Mouse (Mus musculus): ENCODE data around the gene Map3k11. TPM values are rescaled to one million over a fixed set of nuclear protein-coding genes. Genes with fewer than 3 reads are reported as not detected.

Map3k11 gene
- 13.8 and 15.9 TPM in 2 replicates for polyA plus RNA-seq (2015; fragmentation: Nextera tagmentation; extraction: Ambion mirVana)

DNA sequence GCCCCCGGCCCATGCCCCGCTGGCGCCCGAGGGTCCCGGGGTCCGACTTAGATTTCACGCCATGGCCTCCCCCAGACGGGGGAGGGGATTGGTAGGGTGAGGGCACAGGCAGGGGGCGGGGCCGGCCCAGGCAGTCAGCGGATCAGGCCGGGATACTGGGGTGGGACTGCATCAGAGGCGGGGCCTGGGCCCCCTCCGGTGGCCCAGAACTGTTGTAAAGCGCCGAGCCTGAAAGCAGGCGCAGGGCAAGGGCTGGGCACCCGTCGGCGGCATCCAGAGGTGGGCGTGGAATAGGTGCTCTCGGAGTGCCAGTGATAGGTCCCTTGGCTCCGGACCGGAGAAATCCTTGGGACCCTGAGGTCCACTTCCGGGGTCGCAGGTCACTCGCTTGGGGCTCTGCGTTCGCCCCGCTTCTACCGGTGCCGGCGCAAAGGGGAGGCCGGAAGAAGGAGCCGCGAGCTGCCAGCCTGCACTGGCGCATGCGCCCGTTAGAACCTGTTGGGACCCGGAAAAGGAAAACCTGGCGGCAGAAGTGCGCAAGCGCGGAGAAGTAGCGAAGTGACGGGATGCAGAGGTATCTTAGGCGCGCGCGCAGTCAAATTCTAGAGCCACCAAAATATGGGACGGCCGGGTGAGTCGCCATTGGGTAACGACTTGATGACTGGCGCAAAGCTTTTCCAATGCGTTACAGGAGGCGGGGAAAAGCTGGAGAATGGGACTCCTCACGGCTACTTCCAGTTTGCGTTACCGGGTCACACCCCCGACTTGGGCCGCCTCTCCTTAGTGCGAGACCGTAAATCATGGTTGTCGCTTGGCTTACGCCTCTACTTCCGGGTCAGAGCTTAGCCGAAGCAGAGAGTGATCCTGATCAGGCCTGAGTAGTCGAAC lies at the start of gene Map3k11, which contains the start of gene Pcnx3:
Gene Map3k11 (plus strand): TSS at position 543 of the 888 bp plus-strand sequence.
Gene Pcnx3 (minus strand): TSS at position 709 of the 888 bp plus-strand sequence.
- Histone ChIP-seq H3K4me3 (replicated peaks) (peak within 1 kb of the TSS; percentile 79), H3K9me3 (replicated peaks) (no peaks in the 10 kb centered on the region), H3K27me3 (no peaks in the 10 kb centered on the region), H3K4me2 (peak within 1 kb of the TSS; percentile 99), H3K9ac (peak within 1 kb of the TSS; percentile 94), H3K36me3 (peaks cover 66% of the 10 kb centered on the region), H3K27ac (peak within 1 kb of the TSS; percentile 93), H3K4me1 (replicated peaks) (peaks cover 70% of the 10 kb centered on the region)
- ATAC-seq (ENCODE audit: low read depth) (peak; percentile 79), DNase-seq (peak; percentile 95)
- under 1% methylated on average over 69 of the region's 69 CpGs for WGBS (ENCODE audit: insufficient replicate concordance)

DNA sequence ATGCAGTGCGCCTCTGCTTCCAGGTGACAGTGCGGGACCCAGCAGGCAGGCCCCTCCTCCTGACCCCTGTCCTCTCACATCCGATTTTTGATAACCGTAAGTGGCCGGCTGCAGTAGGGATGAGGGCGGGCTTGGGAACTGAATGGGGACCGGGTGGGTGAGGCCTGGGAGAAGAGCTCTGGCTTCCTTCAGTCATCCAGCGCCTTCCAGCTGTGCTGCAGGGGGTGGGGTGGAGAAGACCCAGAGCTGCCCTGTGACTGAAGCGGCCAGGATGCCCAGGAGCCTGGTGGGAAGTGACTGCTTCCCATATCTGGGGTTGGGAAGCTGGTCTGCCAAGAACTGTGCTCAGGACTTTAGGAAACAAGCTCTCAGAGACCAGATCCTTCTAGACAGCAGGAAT lies 48.2 kb upstream of the Map3k11 start:
- H3K4me3 ChIP-seq (replicated peaks): no peak overlapping the region

DNA sequence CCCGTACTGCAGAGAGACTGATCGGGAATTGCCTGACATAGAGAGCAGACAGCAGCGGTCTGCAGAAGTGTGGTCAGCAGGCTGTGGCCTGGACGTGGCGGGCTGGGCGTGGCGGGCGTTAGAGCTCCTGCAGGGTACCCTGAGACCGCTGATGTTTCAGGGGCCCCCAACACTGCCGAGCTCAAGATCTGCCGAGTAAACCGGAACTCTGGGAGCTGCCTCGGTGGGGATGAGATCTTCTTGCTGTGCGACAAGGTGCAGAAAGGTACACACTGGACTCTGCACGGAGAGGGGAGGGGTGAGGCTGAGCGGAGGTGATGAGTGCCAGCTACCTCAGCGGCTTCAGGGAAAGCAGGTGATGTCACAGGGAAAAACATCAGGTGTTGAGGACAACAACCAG lies 47.5 kb upstream of the Map3k11 start:
- Histone ChIP-seq H3K9ac (no peak overlapping the region), H3K27ac (peak overlapping the region; percentile 19), H3K4me3 (replicated peaks) (no peak overlapping the region), H3K4me2 (no peak overlapping the region), H3K27me3 (no peaks in the 10 kb centered on the region), H3K36me3 (peaks cover 69% of the 10 kb centered on the region), H3K9me3 (replicated peaks) (no peaks in the 10 kb centered on the region), H3K4me1 (replicated peaks) (peaks cover 47% of the 10 kb centered on the region)
- DNase-seq: no peak
- no peak for ATAC-seq (ENCODE audit: low read depth)
- WGBS (ENCODE audit: insufficient replicate concordance): 89% methylated on average over 17 of the region's 17 CpGs

More for the DNA sequence above, 48.2 kb upstream of the Map3k11 start:
- Histone ChIP-seq H3K27ac (peak overlapping the region; percentile 87), H3K9ac (no peak overlapping the region), H3K9me3 (replicated peaks) (no peaks in the 10 kb centered on the region), H3K4me1 (replicated peaks) (peaks cover 53% of the 10 kb centered on the region), H3K36me3 (peaks cover 62% of the 10 kb centered on the region), H3K27me3 (no peaks in the 10 kb centered on the region), H3K4me2 (no peak overlapping the region)
- WGBS (ENCODE audit: insufficient replicate concordance): 81% methylated on average over 9 of the region's 9 CpGs
- ATAC-seq (ENCODE audit: low read depth): no peak
- DNase-seq: no peak

DNA sequence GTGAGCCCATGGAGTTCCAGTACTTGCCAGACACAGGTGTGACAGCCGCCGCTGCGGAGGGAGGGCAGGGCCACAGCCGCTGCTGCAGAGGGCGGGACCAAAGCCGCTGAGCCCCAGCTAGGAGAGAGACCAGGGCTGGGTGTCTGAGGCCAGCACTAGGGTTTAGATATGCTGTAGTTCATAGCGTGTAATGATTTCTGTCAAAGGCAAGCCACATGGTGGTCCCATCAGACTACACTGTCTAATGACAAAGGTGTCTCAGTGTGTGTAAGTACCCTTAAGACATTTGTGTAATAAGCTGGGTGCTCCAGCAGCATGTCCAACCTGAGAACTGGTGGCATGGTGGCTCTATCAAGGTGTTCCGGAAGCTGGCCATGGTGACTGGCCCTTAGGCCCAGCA lies 46.9 kb upstream of the Map3k11 start:
- Histone ChIP-seq H3K9me3 (replicated peaks) (no peaks in the 10 kb centered on the region), H3K9ac (no peak overlapping the region), H3K27ac (no peak overlapping the region), H3K4me3 (replicated peaks) (no peak overlapping the region), H3K4me2 (no peak overlapping the region), H3K4me1 (replicated peaks) (peaks cover 40% of the 10 kb centered on the region), H3K36me3 (peaks cover 75% of the 10 kb centered on the region), H3K27me3 (no peaks in the 10 kb centered on the region)
- ATAC-seq (ENCODE audit: low read depth) (no peak), DNase-seq (no peak)
- WGBS (ENCODE audit: insufficient replicate concordance): 85% methylated on average over 8 of the region's 8 CpGs

DNA sequence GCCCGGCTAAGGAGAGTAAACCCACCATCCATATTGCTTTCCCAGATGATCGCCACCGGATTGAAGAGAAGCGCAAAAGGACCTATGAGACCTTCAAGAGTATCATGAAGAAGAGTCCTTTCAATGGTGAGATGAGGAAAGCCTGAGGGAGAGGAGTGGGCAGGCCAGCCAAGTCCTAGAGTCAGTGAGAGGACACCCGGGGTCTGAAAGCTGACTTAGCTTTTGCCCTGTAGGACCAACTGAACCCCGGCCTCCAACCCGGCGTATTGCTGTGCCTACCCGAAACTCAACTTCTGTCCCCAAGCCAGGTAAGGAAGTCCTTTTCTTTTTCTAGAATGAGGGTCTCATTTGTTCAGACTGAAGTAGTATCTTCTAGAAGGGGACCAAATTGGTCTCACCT lies 43.3 kb upstream of the Map3k11 start:
- no peak overlapping the region for H3K9ac ChIP-seq
- ATAC-seq (ENCODE audit: low read depth): no peak
- 90% methylated on average over 9 of the region's 9 CpGs for WGBS (ENCODE audit: insufficient replicate concordance)

DNA sequence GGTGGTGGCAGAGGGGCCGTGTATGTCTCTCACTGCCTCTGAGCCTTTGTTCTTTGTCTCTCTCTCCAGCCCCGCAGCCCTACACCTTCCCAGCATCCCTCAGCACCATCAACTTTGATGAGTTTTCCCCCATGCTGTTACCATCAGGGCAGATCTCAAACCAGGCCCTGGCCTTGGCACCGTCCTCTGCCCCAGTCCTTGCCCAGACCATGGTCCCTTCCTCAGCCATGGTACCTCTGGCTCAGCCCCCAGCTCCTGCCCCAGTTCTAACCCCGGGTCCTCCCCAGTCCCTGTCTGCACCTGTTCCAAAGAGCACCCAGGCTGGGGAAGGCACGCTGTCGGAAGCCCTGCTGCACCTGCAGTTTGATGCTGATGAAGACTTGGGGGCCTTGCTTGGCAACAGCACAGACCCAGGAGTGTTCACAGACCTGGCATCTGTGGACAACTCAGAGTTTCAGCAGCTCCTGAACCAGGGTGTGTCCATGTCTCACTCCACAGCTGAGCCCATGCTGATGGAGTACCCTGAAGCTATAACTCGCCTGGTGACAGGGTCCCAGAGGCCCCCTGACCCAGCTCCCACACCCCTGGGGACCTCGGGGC lies 41.7 kb upstream of the Map3k11 start:
- Histone ChIP-seq H3K9me3 (replicated peaks) (no peaks in the 10 kb centered on the region), H3K27me3 (no peaks in the 10 kb centered on the region), H3K4me2 (no peak overlapping the region), H3K27ac (no peak overlapping the region), H3K9ac (no peak overlapping the region), H3K4me3 (replicated peaks) (no peak overlapping the region), H3K4me1 (replicated peaks) (peaks cover 36% of the 10 kb centered on the region), H3K36me3 (peaks cover 78% of the 10 kb centered on the region)
- DNase-seq: no peak
- no peak for ATAC-seq (ENCODE audit: low read depth)
- WGBS (ENCODE audit: insufficient replicate concordance): 81% methylated on average over 8 of the region's 8 CpGs

More for the DNA sequence above, 43.3 kb upstream of the Map3k11 start:
- Histone ChIP-seq H3K27ac (no peak overlapping the region), H3K4me2 (no peak overlapping the region), H3K36me3 (peaks cover 78% of the 10 kb centered on the region), H3K27me3 (no peaks in the 10 kb centered on the region), H3K9me3 (replicated peaks) (no peaks in the 10 kb centered on the region), H3K4me3 (replicated peaks) (no peak overlapping the region), H3K4me1 (replicated peaks) (peaks cover 36% of the 10 kb centered on the region)
- no peak for DNase-seq

DNA sequence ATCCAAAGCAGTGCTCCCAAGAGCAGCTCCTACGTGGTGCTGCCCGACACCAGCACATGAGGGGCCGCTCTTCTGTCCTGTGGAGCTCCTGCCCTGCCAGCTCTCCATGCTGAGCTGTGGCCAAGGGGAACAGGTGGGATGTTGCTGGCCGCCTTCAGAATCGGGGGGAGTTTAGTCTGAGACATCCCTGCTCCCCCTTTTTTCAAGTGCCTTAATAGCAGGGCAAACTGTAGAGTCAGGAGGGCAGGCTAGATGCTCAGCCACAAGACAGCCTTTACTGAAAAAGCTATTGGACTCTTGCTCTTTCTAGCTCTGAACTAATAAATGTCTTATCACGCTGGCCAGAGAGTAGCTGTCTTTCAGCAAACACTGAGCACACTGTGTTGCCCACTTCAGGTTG lies 40.8 kb upstream of the Map3k11 start:
- Histone ChIP-seq H3K4me2 (no peak overlapping the region), H3K27ac (peak overlapping the region; percentile 72), H3K4me3 (replicated peaks) (no peak overlapping the region), H3K27me3 (no peaks in the 10 kb centered on the region), H3K9me3 (replicated peaks) (no peaks in the 10 kb centered on the region), H3K9ac (0 out of 2 replicates have a peak overlapping the region, but pooled peaks have one; percentile 36), H3K36me3 (peaks cover 78% of the 10 kb centered on the region), H3K4me1 (replicated peaks) (peaks cover 46% of the 10 kb centered on the region)
- ATAC-seq (ENCODE audit: low read depth): no peak
- WGBS (ENCODE audit: insufficient replicate concordance): 86% methylated on average over 6 of the region's 6 CpGs
- no peak for DNase-seq

DNA sequence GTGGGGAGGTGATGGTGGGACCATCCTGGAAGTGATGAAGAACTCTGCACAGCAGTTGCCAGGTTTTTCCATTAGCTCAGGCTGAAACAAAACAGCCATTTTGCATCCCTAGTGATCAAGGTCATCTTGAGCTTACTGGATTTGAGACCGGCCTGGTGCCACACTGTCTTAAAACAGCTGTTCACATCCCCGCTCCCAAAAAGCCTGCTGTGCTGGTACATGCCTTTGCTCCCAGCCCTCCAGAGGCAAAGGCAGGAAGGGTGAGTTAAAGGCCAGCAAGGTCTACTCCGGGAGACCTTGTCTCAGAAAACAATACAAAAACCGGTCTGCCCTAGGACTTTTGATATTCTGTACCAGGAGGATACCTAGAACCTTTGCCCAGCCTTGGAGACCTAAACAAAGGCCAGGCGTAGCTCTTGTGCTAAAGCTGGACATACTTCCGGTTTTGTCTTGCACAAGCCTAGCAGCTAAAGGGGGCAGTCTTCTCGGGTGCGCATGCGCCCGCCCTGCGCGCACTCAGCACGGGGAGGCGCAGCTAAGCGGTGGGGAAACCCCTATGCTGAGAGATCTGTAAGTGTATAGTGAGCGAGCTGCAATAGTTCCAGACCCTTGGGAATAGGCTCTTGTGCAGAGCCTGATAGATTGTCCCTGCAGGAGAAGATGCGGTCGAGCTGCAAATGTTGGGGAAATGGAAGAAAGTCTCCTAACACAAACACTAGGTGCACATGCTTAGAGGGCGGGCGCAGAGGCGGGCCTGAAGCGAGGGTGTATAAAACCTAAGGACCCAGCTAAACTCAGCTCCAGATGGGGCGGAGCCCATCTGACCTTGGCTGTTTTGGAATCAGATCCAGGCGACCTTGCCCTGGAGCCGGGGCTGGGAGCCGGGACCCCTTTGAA lies 39.9 kb upstream of the Map3k11 start:
- WGBS (ENCODE audit: insufficient replicate concordance): 9% methylated on average over 26 of the region's 26 CpGs
- peak; percentile 76 for ATAC-seq (ENCODE audit: low read depth)
- peaks cover 80% of the 10 kb centered on the region for H3K36me3 ChIP-seq

DNA sequence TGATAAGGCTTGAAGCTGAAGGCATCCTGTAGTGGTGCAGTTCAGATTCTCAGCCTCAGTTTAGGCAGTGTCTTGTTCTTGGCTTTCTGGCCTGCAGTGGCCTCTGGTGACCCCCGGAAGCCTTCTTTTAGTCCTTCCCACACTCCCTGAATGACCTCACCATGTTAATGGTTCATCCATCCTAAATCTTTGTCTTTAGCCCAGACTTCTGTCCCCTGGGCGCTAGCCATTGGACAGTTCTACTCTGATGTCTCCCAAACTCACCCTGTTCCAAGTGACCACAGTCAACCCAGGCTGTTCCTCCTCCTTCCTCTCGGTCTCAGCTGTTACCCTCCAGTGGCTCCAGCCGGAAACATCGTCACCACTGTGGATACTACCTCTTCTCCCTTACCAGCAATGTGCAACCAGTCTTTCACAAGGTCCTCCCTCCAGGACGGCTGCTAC lies 39.2 kb upstream of the Map3k11 start:
- H3K36me3 ChIP-seq: peaks cover 81% of the 10 kb centered on the region
- peak overlapping the region; percentile 47 for H3K4me3 ChIP-seq (replicated peaks)
- H3K9ac ChIP-seq: peak overlapping the region; percentile 58
- H3K27ac ChIP-seq: peak overlapping the region; percentile 72
- ATAC-seq (ENCODE audit: low read depth) (peak; percentile 6), DNase-seq (no peak)
- H3K4me1 ChIP-seq (replicated peaks): peaks cover 51% of the 10 kb centered on the region
- H3K27me3 ChIP-seq: no peaks in the 10 kb centered on the region
- H3K4me2 ChIP-seq: peak overlapping the region; percentile 69
- H3K9me3 ChIP-seq (replicated peaks): no peaks in the 10 kb centered on the region
- 43% methylated on average over 6 of the region's 6 CpGs for WGBS (ENCODE audit: insufficient replicate concordance)

More for the DNA sequence above, 39.9 kb upstream of the Map3k11 start:
- Histone ChIP-seq H3K9me3 (replicated peaks) (no peaks in the 10 kb centered on the region), H3K9ac (peak overlapping the region; percentile 58), H3K4me1 (replicated peaks) (peaks cover 46% of the 10 kb centered on the region), H3K4me2 (peak overlapping the region; percentile 69), H3K27ac (peak overlapping the region; percentile 72), H3K27me3 (no peaks in the 10 kb centered on the region), H3K4me3 (replicated peaks) (peak overlapping the region; percentile 47)
- DNase-seq: peak; percentile 63

DNA sequence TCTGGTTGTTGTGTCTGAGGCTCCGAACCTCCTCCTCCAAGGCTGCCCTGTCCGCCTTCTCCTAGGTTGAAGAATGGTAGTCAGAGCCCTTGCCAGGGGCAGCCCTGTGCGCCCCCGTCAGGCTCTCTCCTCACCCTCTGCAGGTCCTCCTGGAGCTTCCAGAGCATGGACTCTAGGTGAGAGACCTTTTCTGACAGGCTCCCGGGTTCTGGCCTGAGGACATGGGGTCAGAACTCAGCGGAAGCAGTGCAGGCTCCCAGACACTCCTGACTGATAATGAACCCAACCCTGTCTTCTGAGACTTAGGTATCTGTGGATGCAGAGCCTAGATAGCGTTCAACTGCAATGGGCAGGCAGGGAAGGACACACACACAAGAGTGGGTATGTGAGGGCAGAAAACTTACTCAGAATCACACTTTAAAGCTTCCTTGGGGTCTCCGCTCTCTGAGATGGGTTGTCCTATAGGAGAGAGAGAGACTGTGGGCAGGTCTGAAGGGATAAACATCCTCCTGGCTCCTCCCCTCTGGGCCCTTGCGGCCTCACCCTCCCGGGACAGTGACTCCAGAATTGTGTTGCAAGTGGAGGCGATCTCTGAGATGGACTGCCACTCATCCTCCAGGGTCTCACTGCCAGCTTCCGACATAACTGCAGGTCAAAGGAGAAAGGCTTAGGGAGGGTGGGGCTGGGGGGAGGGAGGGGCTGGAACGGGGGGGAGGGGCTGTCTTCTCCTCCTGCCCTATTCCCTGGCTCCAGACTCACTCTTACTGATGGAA lies 36.9 kb upstream of the Map3k11 start:
- H3K4me1 ChIP-seq (replicated peaks): peaks cover 61% of the 10 kb centered on the region
- ATAC-seq (ENCODE audit: low read depth) (peak; percentile 48), DNase-seq (no peak)
- no peaks in the 10 kb centered on the region for H3K27me3 ChIP-seq
- no peak overlapping the region for H3K4me2 ChIP-seq
- peaks cover 81% of the 10 kb centered on the region for H3K36me3 ChIP-seq
- peak overlapping the region; percentile 26; the same call in 1 of the 2 replicates for H3K9ac ChIP-seq
- 66% methylated on average over 13 of the region's 13 CpGs for WGBS (ENCODE audit: insufficient replicate concordance)
- H3K27ac ChIP-seq: peak overlapping the region; percentile 34; the same call in 1 of the 2 replicates
- no peak overlapping the region for H3K4me3 ChIP-seq (replicated peaks)
- no peaks in the 10 kb centered on the region for H3K9me3 ChIP-seq (replicated peaks)

Data from liver, embryonic 13.5 days (tissue).